Mouse (Mus musculus) bone marrow macrophage, adult 2 months (primary cell): ENCODE results near the gene Cog3.

ENCODE experiments used
- CTCF ChIP-seq: IDR thresholded peaks from 2 replicates; pipeline ENCODE4 v1.5.1; 2012; ENCODE audit warnings: low read depth, mild to moderate bottlenecking, low read length, moderate library complexity
- POLR2A ChIP-seq: IDR thresholded peaks from 2 replicates; pipeline ENCODE4 v1.6.1; 2012; ENCODE audit warnings: mild to moderate bottlenecking, low read depth, low read length, borderline replicate concordance

- TF ChIP-seq CTCF (no peak), POLR2A (no peak)
Observed at GRCm38 (mm10) chr14:75728111-75728510, 26.2 kb downstream of the Cog3 start.
